Mouse (Mus musculus): Measurements from ENCODE around the gene Sort1. TPM values are rescaled to one million over a fixed set of nuclear protein-coding genes. Genes with fewer than 3 reads are reported as not detected.

The Sort1 gene
- polyA plus RNA-seq, 1 experiment = 94.4 TPM

GRCm38 (mm10) chr3:108380695-108381094, 96.8 kb downstream of the Sort1 start:
- DNase-seq = no peak
- 78% methylated on average over 6 of the region's 6 CpGs for WGBS
- no peak overlapping the region for H3K27ac ChIP-seq (ENCODE audit: insufficient read depth, low read length)

GRCm38 (mm10) chr3:108381945-108382875, 98.3 kb downstream of the Sort1 start:
- no peak overlapping the region for H3K4me3 ChIP-seq (replicated peaks; ENCODE audit: insufficient read depth, low read depth, low read length)
- H3K27ac ChIP-seq (ENCODE audit: insufficient read depth, low read length) = no peak overlapping the region
- no peaks in the 10 kb centered on the region for H3K27me3 ChIP-seq (ENCODE audit: control insufficient read depth, insufficient read depth, low read length)
- WGBS = 88% methylated on average over 14 of the region's 14 CpGs
- no peak for TF ChIP-seq POLR2A (IDR thresholded peaks at IDR 0.05; ENCODE audit: borderline replicate concordance, insufficient read depth, low read length)
- no peak for DNase-seq
- peaks cover 5% of the 10 kb centered on the region for H3K4me1 ChIP-seq (ENCODE audit: control insufficient read depth, insufficient read depth, low read length)

More at GRCm38 (mm10) chr3:108380695-108381094, 96.8 kb downstream of the Sort1 start:
- TF ChIP-seq CTCF (IDR thresholded peaks at IDR 0.05; ENCODE audit: borderline replicate concordance, insufficient read depth, low read depth, low read length) (peak; percentile 39; the same call in 1 of the 2 replicates), POLR2A (IDR thresholded peaks at IDR 0.05; ENCODE audit: borderline replicate concordance, insufficient read depth, low read length) (no peak)
- Histone ChIP-seq H3K4me1 (ENCODE audit: control insufficient read depth, insufficient read depth, low read length) (peaks cover 5% of the 10 kb centered on the region), H3K27me3 (ENCODE audit: control insufficient read depth, insufficient read depth, low read length) (no peaks in the 10 kb centered on the region), H3K4me3 (replicated peaks; ENCODE audit: insufficient read depth, low read depth, low read length) (no peak overlapping the region)

GRCm38 (mm10) chr3:108383485-108384354, 99.8 kb downstream of the Sort1 start, which contains the start of gene Psrc1:
TSS of gene Psrc1 (plus strand) at chr3:108383839.
- Histone ChIP-seq H3K27ac (ENCODE audit: insufficient read depth, low read length) (no peak within 1 kb of the TSS), H3K27me3 (ENCODE audit: control insufficient read depth, insufficient read depth, low read length) (no peaks in the 10 kb centered on the region), H3K4me3 (replicated peaks; ENCODE audit: insufficient read depth, low read depth, low read length) (peak within 1 kb of the TSS; percentile 74), H3K4me1 (ENCODE audit: control insufficient read depth, insufficient read depth, low read length) (peaks cover 5% of the 10 kb centered on the region)
- TF ChIP-seq POLR2A (IDR thresholded peaks at IDR 0.05; ENCODE audit: borderline replicate concordance, insufficient read depth, low read length) (no peak), CTCF (IDR thresholded peaks at IDR 0.05; ENCODE audit: borderline replicate concordance, insufficient read depth, low read depth, low read length) (no peak)
- peak; percentile 78 to 81 for DNase-seq
- WGBS = 2% methylated on average over 44 of the region's 44 CpGs

GRCm38 (mm10) chr3:108384425-108384824, 100.5 kb downstream of the Sort1 start:
- TF ChIP-seq POLR2A (IDR thresholded peaks at IDR 0.05; ENCODE audit: borderline replicate concordance, insufficient read depth, low read length) (no peak), CTCF (IDR thresholded peaks at IDR 0.05; ENCODE audit: borderline replicate concordance, insufficient read depth, low read depth, low read length) (no peak)
- Histone ChIP-seq H3K27ac (ENCODE audit: insufficient read depth, low read length) (no peak overlapping the region), H3K27me3 (ENCODE audit: control insufficient read depth, insufficient read depth, low read length) (no peaks in the 10 kb centered on the region), H3K4me1 (ENCODE audit: control insufficient read depth, insufficient read depth, low read length) (peaks cover 5% of the 10 kb centered on the region), H3K4me3 (replicated peaks; ENCODE audit: insufficient read depth, low read depth, low read length) (no peak overlapping the region)
- WGBS = 59% methylated on average over 2 of the region's 2 CpGs
- no peak for DNase-seq

- Histone ChIP-seq H3K4me1 (ENCODE audit: control insufficient read depth, insufficient read depth, low read length) (peaks cover 5% of the 10 kb centered on the region), H3K27ac (ENCODE audit: insufficient read depth, low read length) (no peak overlapping the region), H3K27me3 (ENCODE audit: control insufficient read depth, insufficient read depth, low read length) (no peaks in the 10 kb centered on the region), H3K4me3 (replicated peaks; ENCODE audit: insufficient read depth, low read depth, low read length) (no peak overlapping the region)
- DNase-seq = no peak
- no peak for TF ChIP-seq CTCF (IDR thresholded peaks at IDR 0.05; ENCODE audit: borderline replicate concordance, insufficient read depth, low read depth, low read length)
- no peak for TF ChIP-seq POLR2A (IDR thresholded peaks at IDR 0.05; ENCODE audit: borderline replicate concordance, insufficient read depth, low read length)
- 36% methylated on average over 10 of the region's 10 CpGs for WGBS
These were observed 102.3 kb downstream of the Sort1 start for GRCm38 (mm10) chr3:108386186-108386585.

GRCm38 (mm10) chr3:108389111-108389545, 105.2 kb downstream of the Sort1 start:
- H3K27ac ChIP-seq (ENCODE audit: insufficient read depth, low read length) = no peak overlapping the region
- DNase-seq = peak; percentile 93 to 97
- WGBS = under 1% methylated on average over 5 of the region's 5 CpGs
- peaks cover under 1% of the 10 kb centered on the region; the same call in 1 of the 2 replicates for H3K4me1 ChIP-seq (ENCODE audit: control insufficient read depth, insufficient read depth, low read length)
- TF ChIP-seq POLR2A (IDR thresholded peaks at IDR 0.05; ENCODE audit: borderline replicate concordance, insufficient read depth, low read length) (no peak), CTCF (IDR thresholded peaks at IDR 0.05; ENCODE audit: borderline replicate concordance, insufficient read depth, low read depth, low read length) (peak; percentile 94)
- no peak overlapping the region for H3K4me3 ChIP-seq (replicated peaks; ENCODE audit: insufficient read depth, low read depth, low read length)
- H3K27me3 ChIP-seq (ENCODE audit: control insufficient read depth, insufficient read depth, low read length) = no peaks in the 10 kb centered on the region

- Histone ChIP-seq H3K27me3 (ENCODE audit: control insufficient read depth, insufficient read depth, low read length) (no peaks in the 10 kb centered on the region), H3K4me1 (ENCODE audit: control insufficient read depth, insufficient read depth, low read length) (no peaks in the 10 kb centered on the region), H3K27ac (ENCODE audit: insufficient read depth, low read length) (no peak overlapping the region), H3K4me3 (replicated peaks; ENCODE audit: insufficient read depth, low read depth, low read length) (no peak overlapping the region)
- no peak for DNase-seq
- 45% methylated on average over 10 of the region's 10 CpGs for WGBS
- TF ChIP-seq POLR2A (IDR thresholded peaks at IDR 0.05; ENCODE audit: borderline replicate concordance, insufficient read depth, low read length) (no peak), CTCF (IDR thresholded peaks at IDR 0.05; ENCODE audit: borderline replicate concordance, insufficient read depth, low read depth, low read length) (no peak)
These were observed 108.4 kb downstream of the Sort1 start for GRCm38 (mm10) chr3:108392299-108392698.

Measured in cerebellum, adult 2 months (tissue).